Mouse (Mus musculus): ENCODE data around the gene Zdhhc22.
A peak's percentile ranks its signal among the peaks of the same experiment; 100 is the strongest.

Zdhhc22 gene

DNA sequence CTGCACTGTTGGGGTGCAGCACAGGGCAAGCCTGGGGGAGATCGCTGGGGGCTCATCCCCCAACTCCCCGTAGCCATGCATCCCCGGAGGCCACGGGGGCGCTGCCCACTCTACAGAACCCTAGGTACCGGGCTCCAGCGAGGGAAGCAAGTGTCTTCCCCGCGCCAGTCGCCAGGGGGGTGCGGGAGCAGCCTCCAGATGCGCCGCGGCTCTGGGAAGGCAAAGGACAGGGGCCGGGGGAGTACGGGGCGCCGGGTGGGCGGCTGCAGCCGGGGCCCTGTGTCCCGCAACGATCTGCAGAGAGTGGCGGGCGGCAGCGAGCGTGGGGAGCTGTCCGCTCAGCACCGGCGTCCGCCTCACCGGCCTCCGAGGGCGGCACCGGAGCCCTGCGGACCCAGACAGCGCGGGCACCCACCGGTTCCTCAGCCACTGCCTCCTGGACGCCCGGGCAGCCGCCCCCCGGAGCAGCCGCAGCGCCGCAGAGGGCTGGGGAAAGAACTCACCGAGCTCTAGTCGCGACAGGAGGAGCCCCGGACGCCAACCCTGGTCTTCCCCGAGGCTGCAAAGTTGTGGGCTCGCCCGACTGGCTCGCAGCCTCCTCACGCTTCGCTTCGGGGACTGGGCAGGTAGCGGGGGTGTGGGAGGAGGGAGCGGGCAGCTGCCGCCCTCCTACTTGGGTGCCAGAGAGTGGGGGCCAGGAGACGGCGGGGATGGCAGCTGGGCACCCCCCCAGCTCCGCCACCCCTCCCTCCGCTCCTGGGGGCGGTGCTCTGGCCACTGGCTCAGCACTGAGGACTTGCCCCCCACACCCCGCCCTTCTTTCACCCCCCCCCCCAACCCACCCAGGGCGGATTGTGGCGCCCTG is at the start of gene Zdhhc22:
Zdhhc22 (minus strand) TSS at position 541 of the 865 bp plus-strand sequence.
- no peak for DNase-seq (ENCODE audit: low spot score)

DNA sequence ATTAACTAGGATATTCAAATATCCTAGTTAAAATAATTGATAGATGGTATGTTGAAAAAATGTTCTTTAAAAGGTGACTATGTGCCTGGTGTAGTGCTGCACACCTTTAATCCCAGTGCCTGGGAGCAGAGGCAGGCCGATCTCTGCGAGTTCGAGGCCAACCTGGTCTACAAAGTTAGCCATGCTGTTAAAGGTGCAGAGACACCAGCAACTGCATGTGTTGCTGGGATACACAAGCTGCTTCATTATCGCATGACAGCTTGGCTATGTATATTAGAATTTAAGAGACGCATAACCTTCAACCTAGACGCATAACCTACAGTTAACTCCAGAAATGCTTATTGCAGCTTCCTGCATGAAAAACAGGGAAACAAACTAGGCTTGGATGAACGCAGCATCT is 46.4 kb upstream of the Zdhhc22 start:
- DNase-seq (ENCODE audit: low spot score) = no peak

DNA sequence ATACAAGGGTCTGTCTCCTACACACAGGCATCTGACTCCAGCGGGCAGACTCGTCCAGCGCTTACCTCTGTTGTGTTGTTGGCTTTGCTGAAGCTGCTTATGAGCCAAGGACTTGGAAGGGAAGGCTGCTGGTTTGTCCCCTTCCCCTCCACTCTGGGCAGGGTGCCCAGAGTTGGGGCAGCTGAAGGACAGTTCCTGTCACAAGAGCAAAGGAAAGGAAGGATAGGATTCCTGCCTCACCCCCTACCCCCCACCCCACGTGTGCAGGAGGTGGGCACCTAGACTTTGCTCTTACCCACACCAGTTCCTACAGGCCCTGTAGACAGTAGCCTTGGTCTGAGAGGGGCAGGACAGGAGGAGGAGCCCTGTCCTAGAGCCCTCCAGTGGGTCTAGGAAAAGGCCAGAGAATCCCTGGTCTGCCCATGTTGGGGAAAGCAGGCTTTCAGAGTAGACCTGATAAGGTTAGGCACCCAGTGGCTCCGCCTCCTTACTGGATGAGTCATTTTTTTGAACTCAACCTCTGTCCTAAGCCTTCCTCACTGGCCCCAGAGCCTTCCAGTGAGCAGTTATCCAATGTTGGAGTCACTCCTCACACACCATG is 41.0 kb upstream of the Zdhhc22 start:
- DNase-seq (ENCODE audit: low spot score) = no peak

DNA sequence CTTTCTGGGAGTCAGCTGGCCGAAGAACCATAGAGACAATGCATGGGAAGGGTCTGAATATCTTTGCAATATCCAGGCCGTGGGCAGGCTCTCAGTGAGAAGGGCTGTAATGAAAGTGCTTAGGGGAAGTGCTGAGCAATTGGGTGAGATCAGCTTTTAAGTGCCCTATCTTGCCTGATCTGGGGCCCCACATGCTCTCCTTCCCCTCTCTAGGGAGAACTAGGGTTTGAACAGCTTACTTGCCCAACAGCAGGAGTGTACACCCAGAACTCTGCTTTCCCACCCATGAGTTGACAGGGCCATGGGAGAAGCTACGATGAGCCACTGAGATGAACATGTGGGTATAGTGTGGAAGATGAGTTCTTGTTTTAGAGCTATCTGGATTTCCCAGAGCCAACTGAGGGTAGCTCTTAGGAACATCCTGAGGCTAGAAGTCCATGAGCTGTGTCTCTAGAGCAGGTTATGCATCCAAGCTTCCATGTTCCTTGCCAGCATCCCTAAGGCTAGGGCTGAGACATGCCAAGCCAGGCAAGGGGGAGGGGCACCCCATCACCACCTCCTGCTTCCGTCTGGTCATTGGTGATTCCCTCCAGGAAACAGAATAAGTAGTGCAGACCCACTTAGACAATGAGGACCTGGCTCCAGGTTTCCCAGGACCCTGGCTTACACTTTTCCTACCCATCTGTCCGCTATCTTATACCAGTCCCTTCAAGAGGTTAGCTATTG is 39.2 kb upstream of the Zdhhc22 start:
- DNase-seq (ENCODE audit: low spot score) = no peak

DNA sequence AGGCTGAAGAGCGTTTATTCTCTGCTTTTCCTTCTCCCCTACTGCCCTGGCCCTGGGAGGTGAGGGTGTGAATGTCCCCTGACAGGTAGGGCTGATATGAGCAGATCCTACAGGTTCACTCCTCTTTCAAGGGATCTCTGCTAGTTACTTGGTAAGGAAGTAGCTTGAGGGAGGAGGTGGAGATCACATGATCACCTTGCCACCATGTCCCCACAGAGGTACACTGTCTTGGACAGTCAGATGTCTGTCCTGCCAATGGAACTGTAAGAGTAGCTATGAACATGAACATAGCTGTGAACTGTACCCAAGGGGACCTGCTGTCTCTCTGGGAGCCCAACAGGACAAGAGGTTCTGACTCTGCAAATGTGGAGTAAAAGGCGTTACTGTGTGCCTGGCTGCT is 37.8 kb upstream of the Zdhhc22 start:
- DNase-seq (ENCODE audit: low spot score) = no peak

DNA sequence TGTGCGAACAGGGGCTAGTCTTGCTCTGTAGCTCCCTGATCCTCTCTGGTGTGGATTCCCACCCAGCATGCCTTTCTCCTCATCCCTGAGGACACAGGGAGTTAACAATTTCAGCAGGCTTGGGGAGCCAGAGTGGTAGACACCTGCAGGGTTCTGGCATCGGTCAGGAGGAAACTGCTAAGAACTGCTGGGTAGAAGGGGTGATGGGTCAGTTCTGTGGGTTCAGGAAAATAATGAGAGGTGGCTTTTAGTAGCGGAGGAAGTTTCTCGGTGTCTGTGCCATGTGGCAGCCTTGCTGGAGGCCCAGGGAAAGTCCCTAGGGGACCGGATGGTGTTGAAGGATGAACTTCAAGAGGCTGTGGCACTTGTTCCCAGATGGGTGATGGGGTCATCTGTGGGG is 37.2 kb upstream of the Zdhhc22 start:
- no peak for DNase-seq (ENCODE audit: low spot score)

DNA sequence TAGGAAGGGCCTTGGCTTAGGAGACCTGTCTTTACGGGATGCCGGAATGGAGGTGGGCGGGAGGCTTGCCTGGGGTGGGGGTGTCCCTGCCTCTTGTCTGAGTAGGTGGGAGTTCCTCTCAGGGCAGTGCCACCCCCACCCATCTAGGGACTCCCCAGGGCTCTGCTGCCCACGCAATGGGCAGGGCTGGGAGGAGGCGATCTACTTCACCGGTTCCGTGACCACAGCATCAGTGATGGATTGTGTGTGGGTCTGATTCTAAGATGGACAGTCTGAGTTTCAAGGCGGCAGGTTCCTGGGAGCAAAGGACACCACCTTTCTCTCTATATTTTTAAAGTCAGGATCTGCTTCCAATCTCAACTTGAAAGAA is 36.6 kb upstream of the Zdhhc22 start:
- DNase-seq (ENCODE audit: low spot score) = no peak

DNA sequence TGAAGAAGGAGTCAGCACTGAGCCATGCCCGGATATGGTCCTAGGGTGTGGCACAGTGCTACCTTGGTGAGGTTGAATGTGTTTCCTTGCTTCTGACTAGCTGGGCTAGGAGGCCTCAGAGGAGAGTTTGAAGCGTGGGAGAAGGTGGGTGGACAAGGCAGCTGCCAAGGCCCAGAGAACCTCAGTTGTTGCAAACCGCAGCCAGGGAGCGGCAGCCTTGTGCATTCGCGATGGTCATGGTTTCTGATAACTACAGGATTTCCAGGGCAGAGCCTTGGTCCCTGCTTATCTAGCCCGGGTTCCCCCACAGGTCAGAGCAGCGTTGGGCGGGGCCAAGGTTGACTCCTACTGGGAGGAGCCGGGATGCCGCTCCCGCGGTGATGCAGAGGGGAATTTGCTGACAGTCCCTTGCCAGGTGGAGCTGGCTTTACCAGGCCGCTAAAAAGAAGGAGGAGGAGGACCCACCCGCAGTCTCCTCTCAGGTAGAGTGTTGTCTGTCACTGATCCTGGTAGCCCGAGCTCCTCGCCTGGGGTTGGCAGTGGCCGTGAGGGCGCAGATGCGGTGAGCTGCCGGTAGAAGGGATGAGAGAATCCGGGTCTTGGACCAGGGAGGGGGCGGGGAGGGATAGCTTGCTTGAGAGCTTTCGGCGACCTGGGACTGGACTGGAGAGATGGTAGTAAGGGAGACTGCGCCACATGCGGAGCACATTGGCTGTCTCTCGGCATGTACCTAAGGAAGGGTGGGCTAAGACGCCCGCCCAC is 36.1 kb upstream of the Zdhhc22 start:
- DNase-seq (ENCODE audit: low spot score) = peak; percentile 31

DNA sequence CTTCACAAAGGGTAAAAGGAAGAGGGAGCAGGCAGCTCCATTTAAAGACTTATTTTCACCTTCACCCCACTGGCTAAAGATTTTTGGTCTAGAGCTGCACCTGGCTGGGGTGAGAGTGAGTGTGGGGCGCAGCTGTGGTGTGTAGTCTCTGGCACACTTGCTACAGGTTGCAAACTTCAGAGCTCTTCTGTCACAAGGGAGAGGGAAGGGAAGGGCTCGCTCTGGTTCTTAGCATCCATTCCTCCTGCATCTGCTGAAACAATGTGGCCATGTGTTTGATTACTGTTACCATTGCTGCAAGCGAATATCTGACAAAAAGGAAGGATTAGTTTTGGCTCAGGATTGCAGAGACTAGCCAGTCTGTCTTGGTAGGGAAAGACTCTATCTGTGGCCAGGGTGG is 33.2 kb upstream of the Zdhhc22 start:
- no peak for DNase-seq (ENCODE audit: low spot score)

DNA sequence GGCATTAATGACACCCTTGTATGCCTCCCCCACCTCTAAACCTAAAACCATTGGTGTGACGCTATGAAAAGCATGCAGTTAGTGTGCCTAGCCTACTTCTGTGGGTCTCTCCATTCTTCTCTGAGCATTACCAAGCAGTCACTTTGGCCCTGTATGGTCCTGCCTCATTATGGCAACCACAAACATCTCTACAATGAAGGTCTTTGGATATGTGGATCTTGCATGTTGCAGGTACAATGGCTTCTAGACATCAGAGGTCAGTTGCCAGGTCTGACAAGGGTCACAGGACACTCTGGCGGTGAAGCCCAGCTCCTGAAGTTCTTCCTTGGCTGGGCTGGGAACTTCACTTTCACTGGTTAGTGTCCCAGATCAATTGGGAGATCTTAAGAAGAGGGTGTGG is 31.8 kb upstream of the Zdhhc22 start:
- no peak for DNase-seq (ENCODE audit: low spot score)

DNA sequence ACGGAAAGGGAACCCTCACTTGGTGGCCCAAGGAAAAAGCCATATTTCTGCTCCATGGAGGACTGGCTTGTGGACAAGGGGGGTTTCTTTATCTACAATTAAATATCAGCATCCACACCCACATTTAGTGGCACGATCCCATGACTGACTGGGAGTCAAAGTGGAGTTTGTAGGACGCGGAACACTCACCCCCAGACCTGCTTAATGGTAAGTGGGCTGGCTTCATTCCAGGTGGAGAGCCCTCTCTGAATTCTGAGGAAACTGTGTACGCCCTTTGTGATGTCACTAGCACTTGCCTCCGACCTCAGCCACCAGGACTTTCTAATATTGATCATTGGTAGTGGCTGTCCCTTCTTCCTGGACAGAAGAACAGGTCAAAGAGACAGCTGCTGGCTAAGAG is 30.8 kb upstream of the Zdhhc22 start, which contains the start of gene Tmem63c:
Tmem63c (plus strand) TSS at position 301 of the 400 bp plus-strand sequence.
- no peak for DNase-seq (ENCODE audit: low spot score)

DNA sequence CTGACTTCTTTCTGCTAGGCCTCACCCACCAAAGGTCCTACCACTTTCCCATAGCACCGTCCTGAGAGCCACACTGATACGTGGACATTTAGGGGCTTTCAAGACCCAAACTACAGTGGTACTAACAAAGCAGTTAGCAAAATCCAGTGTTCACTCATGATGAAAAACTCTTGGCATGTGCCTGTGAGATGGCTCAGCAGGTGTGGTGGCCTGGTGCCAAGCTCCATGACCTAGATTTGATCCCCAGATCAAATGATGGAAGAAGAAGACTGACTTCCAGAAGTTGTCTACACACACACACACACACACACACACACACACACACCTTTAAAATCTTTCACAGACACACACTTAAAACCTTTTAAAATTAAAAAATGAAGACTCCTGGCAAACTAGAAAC is 28.5 kb upstream of the Zdhhc22 start:
- DNase-seq (ENCODE audit: low spot score) = no peak

DNA sequence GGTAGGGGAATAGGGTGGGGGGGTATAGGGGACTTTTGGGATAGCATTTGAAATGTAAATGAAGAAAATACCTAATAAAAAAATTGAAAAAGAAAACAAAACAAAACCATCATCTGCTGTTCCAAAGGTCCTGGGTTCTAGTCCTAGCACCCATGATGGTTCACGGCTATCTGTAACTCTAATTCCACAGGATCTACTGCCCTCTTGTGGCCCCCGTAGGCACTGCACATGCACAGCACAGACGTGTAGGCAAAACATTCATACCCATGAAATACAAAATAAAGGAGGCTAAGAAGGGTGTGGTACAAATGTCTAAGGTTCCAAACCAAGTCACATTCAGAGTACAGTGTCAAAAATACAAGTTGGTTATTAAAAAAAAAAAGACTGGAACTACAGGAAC is 26.8 kb upstream of the Zdhhc22 start:
- DNase-seq (ENCODE audit: low spot score) = no peak

DNA sequence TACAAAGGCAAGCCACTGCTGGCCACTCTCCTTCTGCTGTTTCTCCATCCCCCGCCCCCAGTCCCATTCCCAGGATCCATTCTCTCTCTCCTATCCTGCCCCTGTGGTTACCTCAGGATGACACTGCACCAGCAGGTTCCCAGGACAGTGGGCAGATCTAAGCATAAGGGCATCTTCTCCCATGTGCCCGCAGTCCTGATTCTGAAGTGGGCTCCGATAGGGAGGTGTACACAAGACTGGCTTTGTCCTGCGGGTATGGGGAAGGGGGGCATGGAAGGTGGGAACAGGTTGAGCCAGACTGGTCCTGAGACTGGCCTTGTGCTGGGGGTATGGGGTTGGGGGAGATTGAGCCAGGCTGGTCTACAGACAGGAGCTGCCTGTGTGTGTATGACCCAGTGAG is 14.4 kb upstream of the Zdhhc22 start:
- no peak for DNase-seq (ENCODE audit: low spot score)

DNA sequence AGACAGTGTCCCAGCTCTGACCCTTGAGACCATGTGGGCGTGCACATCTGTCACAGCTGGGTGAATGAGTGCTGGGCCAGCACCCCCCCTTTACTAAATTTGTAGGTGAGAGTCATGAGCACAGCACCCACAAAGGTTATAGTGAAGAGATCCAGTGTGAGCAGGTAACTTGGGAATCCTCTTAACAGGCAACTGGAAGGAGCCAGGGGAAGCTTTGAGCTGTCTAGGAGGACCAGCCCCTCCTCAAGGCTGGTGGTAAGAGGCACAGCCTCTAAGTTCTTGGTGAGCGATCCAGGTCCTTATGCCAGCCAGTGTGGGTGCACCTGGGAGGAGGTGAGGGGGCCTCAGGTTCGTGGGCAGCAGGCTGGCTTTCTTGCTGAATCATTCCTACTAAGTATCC is 13.4 kb upstream of the Zdhhc22 start:
- no peak for DNase-seq (ENCODE audit: low spot score)

DNA sequence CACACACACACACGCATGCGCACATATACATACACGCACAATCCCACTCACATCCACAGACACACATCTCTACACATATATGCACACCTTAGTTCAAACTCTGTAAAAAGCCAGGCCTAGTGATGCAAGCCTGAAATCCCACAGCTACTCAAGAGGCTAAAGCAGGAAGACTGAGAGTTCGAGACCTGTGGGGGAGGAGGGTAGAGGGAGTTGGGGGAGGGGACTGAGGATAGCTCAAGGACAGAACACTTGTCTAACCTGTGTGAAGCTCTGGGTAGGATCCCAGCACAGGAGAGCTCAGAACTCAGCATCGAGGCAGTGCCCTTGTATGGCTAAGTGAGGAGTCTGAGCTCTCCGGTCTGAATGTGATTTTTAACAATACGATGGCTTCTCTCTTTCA is 12.6 kb upstream of the Zdhhc22 start:
- no peak for DNase-seq (ENCODE audit: low spot score)

DNA sequence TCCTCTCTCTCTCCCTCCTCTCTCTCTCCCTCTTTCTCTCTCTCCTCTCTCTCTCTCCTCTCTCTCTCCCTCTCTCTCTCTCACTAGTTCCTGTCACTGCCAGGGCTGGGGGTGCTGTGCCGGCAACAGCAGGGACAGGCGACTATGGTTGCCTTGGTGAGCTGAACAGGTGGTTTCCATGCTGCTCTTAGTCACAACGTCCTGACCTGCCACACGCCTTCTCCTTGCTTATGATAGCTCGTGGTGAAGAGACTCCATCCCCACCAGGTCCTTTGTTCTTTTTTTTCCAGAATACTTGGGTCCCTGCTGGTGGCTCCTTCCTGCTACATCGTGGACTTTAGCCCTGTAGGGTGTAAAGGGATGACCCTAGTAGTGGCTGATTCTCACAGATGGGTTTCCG is 12.0 kb upstream of the Zdhhc22 start:
- DNase-seq (ENCODE audit: low spot score) = no peak

DNA sequence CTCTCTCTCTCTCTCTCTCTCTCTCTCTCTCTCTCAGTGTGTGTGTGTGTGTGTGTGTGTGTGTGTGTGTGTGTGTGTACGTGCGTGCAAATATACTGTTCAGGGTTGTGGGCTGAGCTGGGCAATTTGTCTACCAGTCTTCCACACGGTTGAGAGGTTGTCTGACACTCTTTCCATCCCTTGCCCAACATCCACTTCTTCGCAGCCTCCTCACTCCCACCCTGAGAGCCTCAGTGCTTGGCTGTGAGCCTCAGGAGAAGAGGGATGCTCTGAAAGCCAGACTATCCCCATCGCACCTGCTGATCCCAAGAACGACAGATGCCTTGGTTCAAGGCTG is 10.6 kb upstream of the Zdhhc22 start:
- no peak for DNase-seq (ENCODE audit: low spot score)

DNA sequence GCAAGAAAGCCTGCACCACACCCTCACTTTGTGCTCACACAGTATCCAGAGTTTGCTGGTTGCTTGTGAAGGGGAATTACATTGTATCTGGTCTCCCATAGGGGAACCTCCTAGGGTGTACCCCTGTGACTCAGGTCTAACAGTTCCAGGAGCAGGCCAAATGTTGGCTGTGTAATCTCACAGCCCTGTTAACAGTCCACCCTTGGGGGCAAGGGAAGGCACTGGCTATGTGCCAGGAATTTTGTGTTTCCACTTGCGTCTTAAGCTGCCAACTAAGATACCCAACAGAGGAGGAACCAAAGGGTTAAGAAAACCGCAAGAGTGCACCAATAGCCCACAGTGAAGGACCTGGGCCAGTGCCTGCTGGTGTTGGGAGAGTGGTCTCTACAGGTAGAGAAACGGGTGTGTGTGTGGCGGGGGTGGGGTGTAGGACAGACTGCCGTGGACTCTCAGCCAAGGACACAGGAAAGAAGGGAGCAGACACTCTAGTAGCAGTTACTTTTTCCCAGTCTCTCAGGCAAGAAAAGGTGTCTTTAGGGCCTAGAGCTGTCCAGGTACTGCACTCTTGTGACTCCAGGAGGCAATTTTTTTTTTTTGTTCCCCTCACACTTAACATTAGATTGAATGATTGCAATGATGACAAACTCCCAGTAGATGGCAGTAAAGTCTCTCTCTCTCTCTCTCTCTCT is 10.1 kb upstream of the Zdhhc22 start:
- DNase-seq (ENCODE audit: low spot score) = no peak

DNA sequence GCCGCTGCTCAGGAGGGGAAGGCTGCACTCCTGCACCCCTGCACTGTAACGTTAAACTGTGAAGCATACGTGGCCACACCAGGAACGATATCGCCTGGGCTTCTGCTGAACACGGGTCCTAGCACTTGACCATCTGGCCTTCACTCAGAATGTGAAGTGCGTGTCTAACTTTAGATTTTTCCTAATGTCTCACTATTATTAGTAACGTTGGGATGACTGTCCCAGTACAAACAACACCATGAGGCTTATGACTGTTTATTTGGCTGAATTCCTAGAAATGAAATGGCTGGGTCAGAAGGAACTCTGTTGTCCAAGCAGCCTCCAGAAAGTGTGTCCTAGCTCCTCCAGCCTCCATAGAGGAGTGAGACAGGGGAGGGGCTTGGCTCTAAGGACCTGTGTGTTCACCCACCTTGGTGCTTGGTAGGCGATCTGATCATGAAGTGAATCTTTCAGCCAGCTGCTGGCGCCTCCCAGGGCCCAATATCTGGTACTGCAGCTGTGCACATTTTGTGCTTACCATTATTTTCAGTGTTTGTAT is 9.1 kb upstream of the Zdhhc22 start:
- no peak for DNase-seq (ENCODE audit: low spot score)

DNA sequence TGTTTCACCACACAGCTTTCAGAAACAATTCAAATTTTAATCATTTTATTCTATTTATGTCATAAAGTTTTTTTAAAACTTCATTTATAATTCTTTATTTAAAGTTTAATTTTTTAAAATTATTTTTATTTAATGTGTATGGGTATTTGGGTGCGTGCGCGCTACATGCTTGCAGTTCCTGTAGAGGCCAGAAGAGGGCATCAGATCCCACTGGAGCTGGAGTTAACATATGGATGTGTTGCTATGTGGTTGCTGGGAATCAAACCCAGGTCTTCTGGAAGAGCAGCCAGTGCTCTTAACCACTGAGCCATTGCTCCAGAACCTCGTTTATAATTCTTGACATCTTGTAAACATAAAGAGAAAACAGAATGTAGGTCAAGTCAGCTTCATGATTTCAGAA is 8.5 kb upstream of the Zdhhc22 start:
- DNase-seq (ENCODE audit: low spot score) = no peak

DNA sequence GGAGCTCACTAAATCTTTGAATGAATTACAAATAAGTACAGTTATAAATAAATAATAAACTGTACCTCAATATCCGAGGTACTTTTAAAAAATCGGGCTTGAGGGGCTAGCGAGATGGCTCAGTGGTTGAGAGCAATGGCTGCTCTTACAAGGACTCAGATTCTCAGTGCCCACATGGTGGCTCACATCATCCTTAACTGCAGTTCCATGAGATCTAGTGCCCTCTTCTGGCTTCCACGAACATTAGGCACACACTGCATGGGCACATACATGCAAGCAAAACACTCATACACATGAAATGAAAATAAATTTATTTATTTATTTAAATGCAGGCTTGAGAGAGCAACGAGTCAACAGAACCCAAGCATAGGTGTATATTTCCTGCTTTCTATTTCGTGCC is 5.7 kb upstream of the Zdhhc22 start:
- no peak for DNase-seq (ENCODE audit: low spot score)

All from layer of hippocampus, adult 9-10 months (tissue).